Mouse (Mus musculus) skeletal muscle tissue, adult 2 months (tissue): Measurements from ENCODE around the gene Rmnd5a.
"Not testable (repeated sequence)": the region's sequence is repeated elsewhere in the genome, so short reads cannot be mapped to it uniquely, and the experiment has no call there.

Experiments used
- DNase-seq: peaks from one replicate; pipeline ENCODE4 v3.0.0-alpha.2; 2012; ENCODE audit warnings: low read depth, low spot score

The Rmnd5a gene

DNA sequence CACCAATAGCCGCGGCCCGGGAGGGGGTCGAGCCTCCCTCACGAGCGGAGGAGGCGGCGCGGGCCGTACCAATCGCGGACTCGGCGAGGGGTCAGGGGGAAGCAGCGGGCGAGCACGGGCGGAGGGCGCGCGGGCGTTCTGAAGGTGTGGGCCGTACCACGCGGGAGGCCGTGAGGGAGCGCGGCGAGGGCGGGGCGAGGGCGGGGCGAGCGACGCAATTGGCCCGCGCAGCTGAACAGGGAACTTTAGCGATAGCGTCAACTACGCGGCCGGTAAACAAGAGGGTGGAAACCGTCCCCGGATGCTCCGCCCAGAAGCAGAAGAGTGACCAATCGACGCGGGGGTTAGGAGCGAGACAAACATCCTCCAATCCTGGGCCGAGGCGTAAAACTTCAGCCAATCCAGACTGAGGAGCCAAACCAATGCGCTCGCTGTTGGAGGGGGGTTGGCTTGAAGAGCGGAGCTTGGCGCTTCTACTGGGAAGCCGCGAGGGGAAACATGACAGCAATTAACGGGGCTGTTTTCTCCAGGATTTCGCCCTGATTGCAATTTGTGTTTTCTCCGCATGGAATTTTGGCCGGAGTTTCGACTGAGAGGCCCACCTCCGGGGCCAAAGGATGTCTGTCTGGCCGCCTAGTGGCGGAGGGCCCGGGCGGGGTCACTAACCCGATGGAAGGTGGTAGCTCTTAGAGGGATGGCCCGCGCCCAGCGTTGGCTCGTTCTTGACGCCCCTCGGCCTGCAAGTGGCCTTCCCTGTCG, at the start of gene Rmnd5a:
Gene Rmnd5a, minus strand, starts transcription at position 146 of the 759 bp plus-strand sequence.
- peak; percentile 99 for DNase-seq

DNA sequence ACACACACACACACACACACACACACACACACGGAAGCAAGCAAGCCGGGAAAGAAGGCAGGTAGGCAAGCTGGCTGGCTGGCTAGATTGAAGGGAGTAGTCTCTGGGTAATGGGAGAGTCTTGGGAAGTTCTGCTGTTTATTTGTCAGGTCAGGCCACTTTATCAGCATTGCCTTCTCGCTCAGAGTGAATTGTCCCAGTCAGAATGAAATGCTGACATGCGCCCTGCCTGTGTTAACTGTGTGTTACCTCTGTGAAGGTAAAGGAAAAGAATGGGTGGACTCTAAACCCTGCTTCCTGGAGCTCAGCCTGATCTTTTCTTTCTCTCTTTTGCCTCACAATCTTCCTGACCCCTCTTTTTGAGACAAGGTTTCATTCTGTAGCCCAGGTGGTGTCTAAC, 47.5 kb upstream of the Rmnd5a start:
- DNase-seq, result no peak

DNA sequence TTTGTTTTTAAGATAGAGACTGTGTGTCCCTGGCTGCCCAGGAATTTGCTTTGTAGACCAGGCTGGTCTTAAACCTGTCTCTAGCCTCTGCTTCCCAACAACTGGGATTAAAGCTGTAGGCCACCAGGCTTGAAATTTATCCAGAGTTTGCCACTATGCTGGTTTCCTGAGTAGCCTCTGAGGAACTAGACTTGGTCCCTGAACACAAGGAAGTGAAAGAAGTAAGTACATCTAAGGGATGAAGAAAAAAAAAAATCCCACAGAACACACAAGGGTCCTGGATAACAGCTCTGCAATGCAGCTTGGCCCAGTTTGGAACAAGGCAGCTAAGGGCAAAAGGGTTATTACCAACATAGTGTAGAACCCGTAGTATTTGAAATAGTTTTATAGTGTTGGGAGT, 46.4 kb upstream of the Rmnd5a start:
- no peak for DNase-seq

DNA sequence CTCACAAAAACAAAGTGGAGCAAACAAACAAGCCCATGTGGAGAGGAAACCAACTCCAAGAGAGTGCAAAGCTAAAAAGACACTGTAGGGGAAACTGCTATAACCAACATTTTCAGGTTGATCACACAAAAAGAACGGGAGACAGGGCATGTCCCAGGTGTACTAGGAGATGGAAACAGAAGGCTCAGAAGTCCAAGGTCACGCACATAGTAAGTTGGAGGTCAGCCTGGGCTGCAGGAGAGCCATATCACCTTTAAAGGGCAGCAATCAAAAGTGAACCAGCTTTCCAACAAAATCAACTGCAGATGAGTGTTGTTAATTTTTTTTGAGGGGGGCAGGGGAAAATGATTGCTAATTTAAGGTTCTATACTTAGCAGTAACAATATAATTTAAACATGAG, 45.8 kb upstream of the Rmnd5a start:
- DNase-seq, result no peak

DNA sequence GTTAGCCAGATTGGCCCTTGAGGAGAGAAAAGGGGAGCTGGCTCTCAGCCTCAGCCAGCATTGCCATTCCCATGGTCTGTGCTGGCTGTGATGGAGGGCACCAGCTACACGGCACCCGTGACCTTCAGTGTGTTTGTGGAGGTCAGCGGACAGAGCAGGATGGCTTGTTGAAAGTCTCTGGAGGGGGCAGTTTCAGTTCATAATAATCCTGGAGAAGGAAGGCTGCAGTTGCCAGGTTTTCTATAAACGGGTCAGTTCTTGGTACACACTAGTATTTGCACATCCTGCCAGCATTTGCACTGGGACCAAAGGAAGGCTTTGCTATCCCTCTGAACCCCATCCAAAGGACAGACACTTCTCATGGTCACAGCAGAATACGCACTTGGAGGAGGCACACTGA, 44.8 kb upstream of the Rmnd5a start:
- DNase-seq, result no peak

DNA sequence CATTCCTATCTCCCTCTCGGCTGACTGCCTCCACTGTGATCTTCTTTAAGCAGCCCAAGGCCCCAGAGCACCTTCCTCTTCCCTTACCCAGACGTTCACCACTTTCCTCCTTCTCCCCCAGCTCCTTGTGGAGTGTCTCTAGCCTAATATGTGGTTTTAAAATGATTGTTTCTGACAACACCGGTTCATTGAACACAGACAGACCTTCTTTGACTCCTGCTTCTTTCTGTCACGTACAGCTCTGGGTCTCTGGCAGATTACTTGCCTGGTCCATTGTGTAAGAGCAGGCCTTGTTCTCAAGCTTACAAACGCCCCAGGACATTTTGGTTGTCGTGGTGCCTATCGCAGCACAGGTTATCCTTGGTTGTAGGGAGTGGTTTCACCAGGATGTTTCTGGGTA, 40.7 kb upstream of the Rmnd5a start:
- no peak for DNase-seq

DNA sequence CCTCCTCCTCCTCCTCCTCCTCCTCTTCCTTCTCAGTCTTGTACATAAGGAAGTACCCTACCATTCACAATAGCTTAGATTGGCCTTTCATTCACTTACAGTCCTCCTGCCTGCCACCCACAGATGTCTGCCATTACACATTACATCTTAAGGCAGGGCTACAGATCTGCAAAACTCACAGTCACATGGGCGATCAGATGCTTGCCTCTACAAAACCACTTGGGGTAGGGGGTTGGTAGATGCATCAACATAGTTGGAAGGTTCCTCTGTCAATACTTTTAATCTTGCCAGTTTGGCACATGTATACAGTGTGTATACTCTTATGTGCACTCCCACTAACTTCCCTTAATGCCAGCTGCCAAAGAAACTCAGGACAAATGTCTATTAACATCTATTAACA, 39.7 kb upstream of the Rmnd5a start:
- DNase-seq, result no peak

DNA sequence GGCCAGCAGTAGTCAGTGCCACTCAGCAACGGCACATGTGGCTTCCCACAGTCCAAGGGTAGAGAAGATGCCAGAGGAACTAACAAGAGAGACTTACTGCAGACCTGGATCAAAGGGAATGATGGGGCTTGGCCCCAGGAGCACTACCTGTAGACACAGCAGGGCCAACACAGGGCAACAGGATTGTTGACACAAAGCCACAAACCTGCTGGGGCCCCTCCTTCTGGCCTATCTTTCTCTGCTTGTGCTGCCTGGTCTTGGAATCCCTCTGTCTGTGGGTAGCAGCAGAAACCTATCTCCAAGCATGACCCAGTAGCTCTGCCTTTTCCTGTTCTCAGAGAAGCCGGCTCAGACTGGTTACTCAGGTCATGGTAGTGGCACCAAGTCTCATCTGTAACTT, 39.2 kb upstream of the Rmnd5a start:
- not testable (repeated sequence) for DNase-seq

DNA sequence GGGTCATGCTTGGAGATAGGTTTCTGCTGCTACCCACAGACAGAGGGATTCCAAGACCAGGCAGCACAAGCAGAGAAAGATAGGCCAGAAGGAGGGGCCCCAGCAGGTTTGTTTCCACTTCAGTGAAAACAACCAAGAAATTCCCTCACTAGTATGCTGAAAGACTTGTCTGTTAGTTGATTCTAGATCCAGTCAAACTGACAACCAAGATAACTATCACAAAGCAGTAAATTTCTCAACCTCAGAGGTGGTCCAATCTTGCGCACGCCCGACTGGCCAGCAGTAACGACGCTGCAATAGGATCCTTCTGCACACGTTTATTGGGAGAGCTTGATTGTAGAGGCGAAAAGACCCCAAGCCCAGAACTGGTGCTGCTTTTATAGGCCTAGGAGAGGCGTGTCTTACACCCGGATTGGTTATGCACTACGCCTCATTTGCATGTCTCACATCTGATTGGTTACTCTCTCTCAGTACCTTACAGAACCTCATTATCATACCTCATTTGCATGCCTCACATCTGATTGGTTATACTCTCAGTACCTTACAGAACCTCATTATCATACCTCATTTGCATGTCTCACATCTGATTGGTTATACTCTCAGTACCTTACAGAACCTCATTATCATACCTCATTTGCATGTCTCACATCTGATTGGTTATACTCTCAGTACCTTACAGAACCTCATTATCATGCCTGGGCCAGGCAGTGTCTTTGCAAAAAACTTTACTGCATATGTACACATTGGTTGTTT, 38.6 kb upstream of the Rmnd5a start:
- DNase-seq, result not testable (repeated sequence)

DNA sequence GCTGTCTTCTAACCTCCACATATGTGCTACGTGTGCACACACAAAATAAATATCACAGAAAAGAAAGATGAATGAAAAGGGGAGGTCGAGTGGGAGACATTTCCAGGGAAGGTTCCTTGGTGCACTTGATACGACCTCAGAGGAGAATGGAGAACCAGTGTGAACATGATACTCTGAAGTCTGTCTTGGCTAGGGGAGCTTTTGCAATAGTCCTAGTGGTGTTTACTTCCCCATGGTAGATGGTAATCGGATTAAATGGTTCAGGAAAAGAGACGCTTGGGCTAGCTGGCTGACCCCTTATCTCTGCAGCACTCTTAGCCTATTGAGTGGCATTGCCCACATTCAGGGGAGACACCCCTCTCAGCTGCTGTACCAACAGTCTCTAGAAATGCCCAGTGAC, 36.3 kb upstream of the Rmnd5a start:
- DNase-seq, result no peak

DNA sequence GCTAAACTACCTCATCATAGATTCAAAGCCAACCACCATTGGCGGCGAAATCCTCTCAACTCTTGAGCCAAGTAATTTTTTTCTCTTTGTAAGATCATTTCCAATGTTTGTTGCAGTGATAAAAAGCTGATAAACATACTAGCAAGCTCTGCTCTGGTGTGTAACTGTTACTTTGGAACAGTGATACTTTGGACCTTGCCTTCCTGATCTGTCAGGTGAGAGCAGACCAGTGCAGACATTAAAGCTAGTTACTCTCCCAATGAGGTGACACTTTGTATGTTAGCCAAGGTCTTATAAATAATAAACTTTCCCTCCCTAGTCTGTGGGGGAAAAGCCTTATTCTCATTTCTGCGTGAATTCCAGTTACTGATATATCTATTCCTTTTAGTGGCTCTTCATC, 35.2 kb upstream of the Rmnd5a start:
- DNase-seq, result no peak

DNA sequence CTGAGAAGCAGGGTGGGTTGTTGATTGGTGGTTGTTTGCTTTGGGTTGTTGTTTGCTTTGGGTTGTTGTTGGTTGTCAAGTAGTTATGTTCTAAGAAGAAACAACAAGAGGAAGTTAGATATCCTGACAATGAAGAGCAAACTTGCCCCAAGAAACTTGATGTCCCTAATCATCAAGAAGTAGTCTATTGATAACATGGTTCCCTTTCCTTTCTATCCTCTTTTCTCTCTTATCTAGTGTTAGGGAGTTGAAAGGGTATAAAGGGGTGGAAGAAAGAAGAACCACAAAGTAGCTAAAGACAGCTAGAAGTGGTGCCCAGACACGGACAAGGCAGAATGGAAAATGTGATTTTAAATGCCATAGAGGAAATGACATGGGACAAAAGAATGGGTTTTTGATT, 32.3 kb upstream of the Rmnd5a start:
- DNase-seq, result no peak

DNA sequence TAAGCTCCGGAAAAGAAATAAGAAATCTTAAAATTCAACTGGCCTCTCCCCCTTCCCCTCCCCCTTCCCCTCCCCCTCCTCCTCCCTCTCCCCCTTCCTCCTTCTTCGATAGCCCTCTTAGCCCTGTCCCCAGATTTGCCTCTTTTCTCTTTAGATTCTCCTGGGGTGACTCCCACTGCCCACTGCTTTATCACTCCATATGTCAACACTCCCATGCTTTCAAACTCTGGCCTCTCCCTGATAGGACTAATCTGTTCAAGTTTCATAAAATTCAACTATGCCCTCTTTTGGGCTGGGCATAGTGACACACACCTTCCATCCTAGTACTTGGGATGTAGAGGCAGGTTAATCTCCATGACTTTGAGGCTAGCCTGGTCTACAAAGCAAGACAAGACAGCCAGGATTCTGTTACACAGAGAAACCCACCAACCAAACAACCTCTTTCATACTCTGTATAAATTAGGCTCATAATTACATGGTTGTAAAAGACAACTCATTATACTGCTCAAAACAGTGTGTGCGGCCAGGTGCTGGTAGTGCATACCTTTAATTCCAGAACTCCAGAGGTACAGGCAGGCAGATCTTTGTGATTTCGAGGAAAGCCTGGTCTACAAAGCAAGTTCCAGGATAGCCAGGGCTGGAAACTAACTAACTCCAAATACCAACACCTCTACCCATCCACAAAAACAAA, 31.5 kb upstream of the Rmnd5a start:
- no peak for DNase-seq

DNA sequence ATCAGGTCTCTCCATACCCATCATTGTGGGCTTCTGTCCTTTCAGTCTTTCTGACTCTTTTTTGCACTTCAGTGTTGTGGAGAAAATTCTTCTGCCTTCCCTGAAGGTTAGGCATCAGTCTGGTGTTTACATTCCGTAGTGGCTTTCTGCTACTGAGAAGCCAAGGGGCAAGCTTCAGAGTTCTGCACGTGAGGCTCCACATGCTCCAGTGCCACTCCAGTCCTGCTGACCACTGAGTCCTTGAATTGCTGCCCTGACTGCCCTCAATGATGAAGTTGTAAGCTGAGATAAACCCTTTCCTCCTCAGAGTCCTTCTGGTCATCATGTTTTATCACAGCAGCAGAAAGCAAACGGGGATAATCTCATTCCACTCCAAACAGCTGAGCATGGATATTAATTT, 28.9 kb upstream of the Rmnd5a start:
- DNase-seq, result no peak

DNA sequence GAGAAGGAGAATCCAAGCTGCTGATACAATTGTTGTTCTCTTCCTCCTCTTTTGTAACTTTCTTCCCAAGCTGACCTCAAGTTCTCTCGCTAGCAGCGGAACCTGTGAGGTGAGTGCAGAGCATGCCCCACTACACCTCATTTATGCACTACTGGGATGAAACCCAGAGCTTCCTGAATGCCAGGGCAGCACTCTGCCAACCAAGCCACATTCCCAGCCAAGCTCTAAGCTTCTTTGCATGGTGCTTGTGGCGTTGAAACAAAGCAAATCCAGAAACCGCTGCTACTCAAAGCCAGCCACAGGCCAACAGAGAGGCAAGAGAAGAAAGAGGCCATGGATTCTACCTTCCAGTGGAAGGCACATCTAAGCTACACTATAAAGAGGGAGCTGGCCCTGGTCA, 27.3 kb upstream of the Rmnd5a start:
- no peak for DNase-seq

DNA sequence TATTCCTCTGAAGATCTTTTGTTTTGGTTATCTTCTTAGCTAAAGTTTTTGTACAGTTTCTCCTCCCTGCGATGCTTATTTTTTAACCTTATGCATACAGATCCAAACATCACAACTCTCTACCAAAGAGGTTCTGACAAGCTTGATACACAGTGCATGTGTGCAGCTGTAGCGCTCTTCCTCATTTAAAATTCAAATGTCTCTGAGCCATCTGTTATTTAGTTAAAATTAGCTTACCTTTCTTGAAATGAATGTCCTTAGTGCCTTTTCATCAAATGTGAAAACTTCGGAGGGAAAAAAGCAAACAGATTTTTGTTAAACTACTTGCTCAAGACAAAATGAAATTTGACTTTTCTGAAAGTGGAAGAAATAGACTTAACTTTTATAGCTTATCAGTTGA, 24.7 kb upstream of the Rmnd5a start:
- no peak for DNase-seq

DNA sequence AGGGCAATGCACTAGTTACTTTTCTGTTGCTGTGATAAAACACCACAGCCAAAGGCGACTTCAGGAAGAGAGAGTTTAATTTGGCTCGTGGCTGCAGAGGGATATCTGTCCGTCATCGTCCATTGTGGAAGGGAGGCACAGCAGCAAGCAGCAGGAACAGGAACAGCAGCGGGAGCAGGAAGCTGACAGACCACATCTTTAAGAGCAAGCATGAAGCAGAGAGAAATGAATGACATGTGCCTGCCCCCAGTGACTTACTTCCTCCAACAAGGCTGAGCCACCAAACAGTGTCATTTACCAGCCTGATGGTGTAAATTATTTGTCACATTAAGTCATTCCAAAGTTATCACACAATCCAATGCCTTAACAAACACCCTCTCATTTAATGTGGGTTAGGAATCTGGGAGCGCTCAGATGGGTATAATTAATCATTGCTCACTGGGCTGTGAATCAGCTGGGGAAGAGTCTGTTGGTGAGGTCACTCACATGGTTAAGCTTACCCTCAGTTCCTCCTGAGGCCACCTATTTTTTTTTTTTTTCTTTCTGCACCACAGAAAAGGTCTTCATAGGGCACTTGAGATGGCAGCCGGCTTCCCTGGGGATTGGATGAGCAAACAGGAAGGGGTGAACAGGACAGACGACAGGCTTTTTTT, 17.6 kb upstream of the Rmnd5a start:
- DNase-seq, result no peak

DNA sequence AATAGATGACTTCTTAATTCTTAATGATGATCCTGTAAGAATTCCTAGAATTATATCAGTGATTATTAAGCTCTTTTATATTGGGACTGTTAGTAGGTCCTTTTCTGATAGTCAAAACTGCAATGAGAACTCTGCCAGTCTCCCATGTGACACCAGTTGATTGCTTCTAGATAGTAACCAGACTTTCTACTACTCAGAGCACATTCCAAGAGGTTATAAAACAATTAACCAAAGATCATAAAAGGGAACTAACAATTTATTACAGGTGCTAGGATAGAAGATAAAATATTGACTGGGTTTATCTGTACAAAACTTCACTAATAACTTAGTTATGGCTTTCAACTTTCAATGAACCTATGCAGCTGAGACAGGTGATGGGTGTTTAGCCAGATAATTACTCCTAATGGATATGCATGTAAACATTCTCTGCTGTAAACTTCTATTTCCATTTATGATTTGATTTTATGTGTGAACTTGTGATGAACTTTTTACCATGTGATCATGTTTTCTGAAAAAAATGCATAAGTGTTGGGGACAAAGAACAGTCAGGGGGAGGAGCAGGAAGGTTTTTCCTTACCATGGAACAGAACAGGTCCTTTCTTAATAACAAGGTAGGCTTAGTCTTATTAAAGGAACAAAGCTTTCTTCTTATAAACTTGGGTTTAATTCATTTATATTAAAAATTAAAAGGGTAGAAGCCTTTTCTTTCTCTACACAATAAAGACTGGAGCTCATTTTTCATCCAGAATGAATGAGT, 13.7 kb upstream of the Rmnd5a start:
- not testable (repeated sequence) for DNase-seq

DNA sequence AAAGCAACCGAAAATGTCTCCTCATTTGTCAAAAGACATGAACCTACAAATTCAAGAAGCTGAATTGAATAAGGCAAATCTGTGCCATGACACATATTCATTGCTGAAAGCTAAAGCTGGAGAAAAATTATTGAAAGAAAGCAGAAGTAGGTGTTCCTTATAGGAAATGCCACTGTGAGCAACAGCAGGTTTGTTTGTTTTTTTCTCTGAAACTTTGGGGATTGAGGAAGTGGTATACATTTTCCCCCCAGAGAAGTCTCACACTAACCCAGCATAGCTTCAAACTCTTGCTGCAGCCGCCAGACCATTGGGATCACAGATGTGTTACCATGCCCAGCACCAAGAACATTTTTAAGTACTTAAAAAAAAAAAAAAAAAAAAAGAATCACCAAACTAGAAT, 12.4 kb upstream of the Rmnd5a start:
- DNase-seq, result no peak

DNA sequence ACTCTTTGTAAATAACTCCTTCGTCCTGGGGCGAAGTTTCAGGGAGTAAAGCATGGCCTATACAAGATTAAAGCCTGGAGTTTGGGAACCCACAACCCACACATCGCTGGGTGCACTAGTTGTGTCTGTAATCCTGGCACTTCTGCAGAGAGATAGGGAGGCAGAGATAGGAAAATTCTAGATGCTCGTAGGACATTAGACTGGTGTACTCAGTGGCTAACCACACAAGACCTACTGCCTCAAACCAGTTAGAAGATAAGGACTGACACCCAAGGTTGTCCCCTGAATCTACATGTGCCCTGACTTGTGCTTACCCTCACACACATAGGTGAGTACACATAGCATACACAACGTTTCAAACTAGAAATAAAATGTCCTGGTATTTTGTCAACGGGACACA, 5.1 kb upstream of the Rmnd5a start:
- no peak for DNase-seq

DNA sequence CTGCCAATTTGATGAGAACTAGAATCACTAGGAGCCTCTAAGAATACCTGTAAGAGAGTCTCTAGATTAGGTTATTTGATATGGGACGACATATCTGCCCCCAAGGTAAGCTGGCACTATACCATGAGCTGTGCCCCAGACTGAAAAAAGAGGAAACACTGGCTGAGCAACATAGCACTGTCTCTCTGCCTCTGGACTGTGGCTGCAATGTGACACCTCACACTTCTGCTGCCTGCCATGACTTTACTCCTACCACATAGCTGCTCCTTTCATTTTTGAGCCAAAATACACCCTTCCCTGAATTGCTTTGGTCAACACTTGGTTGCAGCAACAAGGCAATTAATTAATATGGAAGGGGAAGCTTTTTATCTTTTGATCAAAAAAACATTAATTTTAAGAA, 4.3 kb upstream of the Rmnd5a start:
- no peak for DNase-seq
